Mouse (Mus musculus) neural tube, embryonic 15.5 days (tissue): ENCODE measurements around the gene Shank2. TPM values are rescaled to one million over a fixed set of nuclear protein-coding genes. Genes with fewer than 3 reads are reported as not detected.

Experiments used
- ATAC-seq: fragments of 200-750 bp; cut with Nextera tagmentation; 2 replicates; pipeline ENCODE4 v1.8.0; 2017; ENCODE audit warnings: mild to moderate bottlenecking, moderate TSS enrichment, moderate library complexity; ENCODE audit not compliant: low FRiP score
- H3K27ac ChIP-seq: fragments of 300-500 bp; sonication (generic); replicated peaks from 2 replicates; pipeline ENCODE4 v1.5.1; 2015; ENCODE audit warnings: mild to moderate bottlenecking, inconsistent platforms
- H3K27me3 ChIP-seq: fragments of 300-500 bp; sonication (generic); replicated peaks from 2 replicates; pipeline ENCODE4 v1.6.1; 2015; ENCODE audit warnings: inconsistent platforms
- H3K36me3 ChIP-seq: fragments of 300-500 bp; sonication (generic); 2 replicates; pipeline ENCODE4 v1.6.1; 2015; ENCODE audit warnings: inconsistent platforms
- H3K4me1 ChIP-seq: fragments of 300-500 bp; sonication (generic); 2 replicates; pipeline ENCODE4 v1.6.1; 2015; ENCODE audit warnings: inconsistent platforms
- H3K4me2 ChIP-seq: fragments of 300-500 bp; sonication (generic); 2 replicates; pipeline ENCODE4 v1.6.1; 2015; ENCODE audit warnings: inconsistent platforms, mild to moderate bottlenecking, moderate library complexity
- H3K4me3 ChIP-seq: fragments of 300-500 bp; sonication (generic); replicated peaks from 2 replicates; pipeline ENCODE4 v1.5.1; 2015; ENCODE audit warnings: mild to moderate bottlenecking, inconsistent platforms
- H3K9ac ChIP-seq: fragments of 300-500 bp; sonication (generic); replicated peaks from 2 replicates; pipeline ENCODE4 v1.6.1; 2015; ENCODE audit warnings: mild to moderate bottlenecking, inconsistent platforms
- H3K9me3 ChIP-seq: fragments of 300-500 bp; sonication (generic); replicated peaks from 2 replicates; pipeline ENCODE4 v1.6.1; 2016; ENCODE audit warnings: inconsistent platforms
- WGBS: fragments of 180-500 bp; shearing (Covaris S2); methylation state at CpG from one replicate; pipeline ENCODE4 v1.1.7; 2015; ENCODE audit warnings: mixed read lengths; 5-methylcytosine and 5-hydroxymethylcytosine counted together
- polyA plus RNA-seq: library from polyadenylated mRNA; unstranded; fragments of >200 nt; fragmentation: Nextera tagmentation; extraction: Ambion mirVana; gene quantifications from 2 replicates; pipeline ENCODE4 v1.2.1, GENCODE M21; 2015

Gene Shank2
- polyA plus RNA-seq, 1 experiment from 2014 or later = 9.8 TPM

- Histone ChIP-seq H3K36me3 (no peaks in the 10 kb centered on the region), H3K27me3 (no peaks in the 10 kb centered on the region), H3K4me3 (no peak overlapping the region), H3K4me2 (no peak overlapping the region), H3K4me1 (no peaks in the 10 kb centered on the region), H3K9ac (no peak overlapping the region), H3K9me3 (no peaks in the 10 kb centered on the region), H3K27ac (no peak overlapping the region)
- no peak for ATAC-seq
Measured at GRCm38 (mm10) chr7:143991160-143991559, 10.6 kb upstream of the Shank2 start.

GRCm38 (mm10) chr7:143999073-143999472, 2.7 kb upstream of the Shank2 start:
- Histone ChIP-seq H3K9ac (no peak overlapping the region), H3K4me1 (no peaks in the 10 kb centered on the region), H3K36me3 (no peaks in the 10 kb centered on the region), H3K4me3 (no peak overlapping the region), H3K4me2 (no peak overlapping the region), H3K27me3 (no peaks in the 10 kb centered on the region), H3K9me3 (peaks cover 9% of the 10 kb centered on the region), H3K27ac (no peak overlapping the region)
- no peak for ATAC-seq
- 89% methylated on average over 3 of the region's 3 CpGs for WGBS

GRCm38 (mm10) chr7:144003471-144003870, 1.7 kb downstream of the Shank2 start:
- Histone ChIP-seq H3K4me2 (no peak overlapping the region), H3K27ac (no peak overlapping the region), H3K9ac (no peak overlapping the region), H3K36me3 (no peaks in the 10 kb centered on the region), H3K9me3 (0 out of 2 replicates have a peak, but pooled peaks cover 1% of the 10 kb centered on the region), H3K4me1 (no peaks in the 10 kb centered on the region), H3K27me3 (no peaks in the 10 kb centered on the region), H3K4me3 (no peak overlapping the region)
- 85% methylated on average over 3 of the region's 3 CpGs for WGBS
- ATAC-seq = no peak

- no peak overlapping the region for H3K27ac ChIP-seq
Measured at GRCm38 (mm10) chr7:144008079-144008478, 6.4 kb downstream of the Shank2 start.

GRCm38 (mm10) chr7:144008985-144009384, 7.3 kb downstream of the Shank2 start:
- Histone ChIP-seq H3K4me3 (no peak overlapping the region), H3K27me3 (no peaks in the 10 kb centered on the region), H3K4me1 (no peaks in the 10 kb centered on the region), H3K36me3 (no peaks in the 10 kb centered on the region), H3K9ac (no peak overlapping the region), H3K9me3 (no peaks in the 10 kb centered on the region), H3K4me2 (no peak overlapping the region), H3K27ac (no peak overlapping the region)
- 55% methylated on average over 4 of the region's 4 CpGs for WGBS
- ATAC-seq = no peak

More at GRCm38 (mm10) chr7:144008079-144008478, 6.4 kb downstream of the Shank2 start:
- Histone ChIP-seq H3K4me2 (no peak overlapping the region), H3K27me3 (no peaks in the 10 kb centered on the region), H3K9me3 (no peaks in the 10 kb centered on the region), H3K4me1 (no peaks in the 10 kb centered on the region), H3K9ac (no peak overlapping the region), H3K36me3 (no peaks in the 10 kb centered on the region), H3K4me3 (no peak overlapping the region)
- WGBS = 82% methylated on average over 4 of the region's 4 CpGs
- no peak for ATAC-seq

GRCm38 (mm10) chr7:144014485-144014884, 12.8 kb downstream of the Shank2 start:
- Histone ChIP-seq H3K4me2 (no peak overlapping the region), H3K4me1 (no peaks in the 10 kb centered on the region), H3K9ac (no peak overlapping the region), H3K27ac (no peak overlapping the region), H3K9me3 (no peaks in the 10 kb centered on the region), H3K27me3 (no peaks in the 10 kb centered on the region), H3K36me3 (no peaks in the 10 kb centered on the region), H3K4me3 (no peak overlapping the region)
- no peak for ATAC-seq
- WGBS = 83% methylated on average over 2 of the region's 2 CpGs

GRCm38 (mm10) chr7:144021801-144022200, 20.1 kb downstream of the Shank2 start:
- Histone ChIP-seq H3K4me2 (no peak overlapping the region), H3K4me3 (no peak overlapping the region), H3K9me3 (no peaks in the 10 kb centered on the region), H3K9ac (no peak overlapping the region), H3K27me3 (no peaks in the 10 kb centered on the region), H3K27ac (no peak overlapping the region), H3K4me1 (no peaks in the 10 kb centered on the region), H3K36me3 (no peaks in the 10 kb centered on the region)
- no peak for ATAC-seq
- WGBS = 90% methylated on average over 3 of the region's 3 CpGs

GRCm38 (mm10) chr7:144022682-144023081, 21.0 kb downstream of the Shank2 start:
- no peak overlapping the region for H3K9ac ChIP-seq
- 40% methylated on average over 5 of the region's 5 CpGs for WGBS

GRCm38 (mm10) chr7:144023561-144023960, 21.8 kb downstream of the Shank2 start:
- Histone ChIP-seq H3K36me3 (no peaks in the 10 kb centered on the region), H3K9ac (no peak overlapping the region), H3K27me3 (no peaks in the 10 kb centered on the region), H3K4me3 (no peak overlapping the region), H3K27ac (no peak overlapping the region), H3K9me3 (no peaks in the 10 kb centered on the region), H3K4me2 (no peak overlapping the region), H3K4me1 (no peaks in the 10 kb centered on the region)
- WGBS = 64% methylated on average over 4 of the region's 4 CpGs
- no peak for ATAC-seq

More at GRCm38 (mm10) chr7:144022682-144023081, 21.0 kb downstream of the Shank2 start:
- no peak overlapping the region for H3K4me2 ChIP-seq
- H3K4me3 ChIP-seq = no peak overlapping the region
- no peak for ATAC-seq
- H3K27me3 ChIP-seq = no peaks in the 10 kb centered on the region
- no peaks in the 10 kb centered on the region for H3K36me3 ChIP-seq
- H3K27ac ChIP-seq = no peak overlapping the region
- H3K4me1 ChIP-seq = no peaks in the 10 kb centered on the region
- no peaks in the 10 kb centered on the region for H3K9me3 ChIP-seq

GRCm38 (mm10) chr7:144026024-144026752, 24.5 kb downstream of the Shank2 start:
- no peak overlapping the region for H3K9ac ChIP-seq
- 77% methylated on average over 12 of the region's 12 CpGs for WGBS
- no peaks in the 10 kb centered on the region for H3K36me3 ChIP-seq
- ATAC-seq = no peak
- no peak overlapping the region for H3K4me2 ChIP-seq
- H3K9me3 ChIP-seq = no peaks in the 10 kb centered on the region
- no peaks in the 10 kb centered on the region for H3K27me3 ChIP-seq
- no peak overlapping the region for H3K4me3 ChIP-seq
- no peak overlapping the region for H3K27ac ChIP-seq
- no peaks in the 10 kb centered on the region for H3K4me1 ChIP-seq

GRCm38 (mm10) chr7:144029246-144029645, 27.5 kb downstream of the Shank2 start:
- no peaks in the 10 kb centered on the region for H3K9me3 ChIP-seq
- H3K9ac ChIP-seq = no peak overlapping the region
- no peak overlapping the region for H3K27ac ChIP-seq
- H3K27me3 ChIP-seq = no peaks in the 10 kb centered on the region
- no peak for ATAC-seq
- no peaks in the 10 kb centered on the region for H3K4me1 ChIP-seq
- no peak overlapping the region for H3K4me2 ChIP-seq
- 72% methylated on average over 5 of the region's 5 CpGs for WGBS
- H3K4me3 ChIP-seq = no peak overlapping the region
- H3K36me3 ChIP-seq = no peaks in the 10 kb centered on the region

- Histone ChIP-seq H3K27me3 (no peaks in the 10 kb centered on the region), H3K9me3 (no peaks in the 10 kb centered on the region), H3K4me3 (no peak overlapping the region), H3K27ac (no peak overlapping the region), H3K36me3 (no peaks in the 10 kb centered on the region), H3K4me1 (no peaks in the 10 kb centered on the region), H3K4me2 (no peak overlapping the region), H3K9ac (no peak overlapping the region)
- 75% methylated on average over 11 of the region's 11 CpGs for WGBS
- ATAC-seq = no peak
Measured at GRCm38 (mm10) chr7:144030796-144031195, 29.1 kb downstream of the Shank2 start.
